Comparison of ENCODE assay signal across 8 mouse cellular contexts in the genomic region with DNA sequence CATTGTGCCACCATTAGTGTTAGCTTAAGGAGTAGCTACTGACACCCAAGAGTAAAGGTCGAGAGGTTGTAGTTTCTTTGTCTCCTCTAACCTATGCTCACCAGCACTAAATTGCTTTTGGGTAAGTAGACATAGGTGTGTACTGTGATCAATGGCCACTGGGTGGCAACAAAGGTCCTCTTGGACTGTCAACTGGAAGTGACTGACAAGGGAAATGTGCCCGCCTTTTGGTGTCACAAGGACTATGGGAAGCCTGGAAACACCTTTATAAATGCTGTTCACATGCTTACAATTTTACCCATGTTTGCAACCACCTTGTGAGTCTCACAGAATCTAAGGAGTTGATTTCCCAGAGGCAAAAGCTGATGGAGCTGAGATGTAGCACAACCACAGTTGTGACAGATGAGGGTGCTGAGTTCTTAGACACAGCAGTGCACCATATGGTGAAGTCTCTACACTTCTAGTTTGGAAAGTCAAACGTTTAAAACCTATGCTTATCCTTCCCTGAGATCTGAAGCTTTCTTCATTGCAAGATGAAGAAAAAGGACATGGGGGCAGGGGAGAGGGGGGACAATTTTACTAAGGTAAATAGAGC.
A peak's percentile ranks its signal among the peaks of the same experiment; 100 is the strongest.
DNase-seq lines count a peak whose midpoint lies in the region; ATAC-seq and TF ChIP-seq lines count a peak whose summit lies in the region.

No protein-coding gene starts in this region.

- H3K27ac ChIP-seq in heart, embryonic 11.5 days (ENCODE audit: low read depth, low read length) = no peak overlapping the region
- H3K27ac ChIP-seq in midbrain, embryonic 14.5 days (replicated peaks; ENCODE audit: low read depth, low read length) = no peak overlapping the region

- H3K9ac ChIP-seq in heart, embryonic 11.5 days (ENCODE audit: low read depth, low read length) = no peak overlapping the region
- H3K9ac ChIP-seq in midbrain, embryonic 14.5 days (replicated peaks; ENCODE audit: low read length) = no peak overlapping the region

- no peaks in the 10 kb centered on the region for H3K9me3 ChIP-seq in heart, embryonic 11.5 days (replicated peaks; ENCODE audit: control insufficient read depth, low read length)
- no peaks in the 10 kb centered on the region for H3K9me3 ChIP-seq in G1E (replicated peaks)
- no peaks in the 10 kb centered on the region for H3K9me3 ChIP-seq in midbrain, embryonic 14.5 days (ENCODE audit: control insufficient read depth, low read length)

- peaks cover 10% of the 10 kb centered on the region for H3K4me1 ChIP-seq in heart, embryonic 11.5 days (ENCODE audit: control insufficient read depth, insufficient read depth, low read length)
- H3K4me1 ChIP-seq in G1E (ENCODE audit: insufficient read depth, low read depth, low read length) = no peaks in the 10 kb centered on the region
- peaks cover 4% of the 10 kb centered on the region; the same call in 1 of the 2 replicates for H3K4me1 ChIP-seq in midbrain, embryonic 14.5 days (ENCODE audit: control insufficient read depth, insufficient read depth, low read length)

- H3K36me3 ChIP-seq in heart, embryonic 11.5 days (ENCODE audit: control insufficient read depth, insufficient read depth, low read length) = no peaks in the 10 kb centered on the region
- H3K36me3 ChIP-seq in G1E (replicated peaks) = no peaks in the 10 kb centered on the region
- no peaks in the 10 kb centered on the region for H3K36me3 ChIP-seq in midbrain, embryonic 14.5 days (ENCODE audit: control insufficient read depth, insufficient read depth, low read length)

- TF ChIP-seq CTCF in G1E (IDR thresholded peaks at IDR 0.05; ENCODE audit: low read depth, low read length) = 0 out of 2 replicates have a peak, but pooled peaks have one; percentile 6

- H3K4me3 ChIP-seq in heart, embryonic 11.5 days (ENCODE audit: low read depth, low read length) = no peak overlapping the region
- no peak overlapping the region for H3K4me3 ChIP-seq in G1E (ENCODE audit: low read depth, low read length)
- H3K4me3 ChIP-seq in midbrain, embryonic 14.5 days (replicated peaks; ENCODE audit: low read depth, low read length) = no peak overlapping the region

- no peaks in the 10 kb centered on the region for H3K27me3 ChIP-seq in heart, embryonic 11.5 days (ENCODE audit: control insufficient read depth, insufficient read depth, low read length)
- H3K27me3 ChIP-seq in G1E (ENCODE audit: insufficient read depth, low read length) = peaks cover 5% of the 10 kb centered on the region; the same call in 1 of the 2 replicates
- H3K27me3 ChIP-seq in midbrain, embryonic 14.5 days (ENCODE audit: control insufficient read depth, insufficient read depth, low read length) = no peaks in the 10 kb centered on the region

- no peak overlapping the region for H3K4me2 ChIP-seq in heart, embryonic 11.5 days
- no peak overlapping the region for H3K4me2 ChIP-seq in midbrain, embryonic 14.5 days (ENCODE audit: low read length)

- 23% methylated on average over 3 of the region's 3 CpGs for WGBS in heart, embryonic 11.5 days (ENCODE audit: insufficient replicate concordance)
- WGBS in midbrain, embryonic 14.5 days = 33% methylated on average over 3 of the region's 3 CpGs

- peak; percentile 16 for DNase-seq in heart, adult 8-10 months (ENCODE audit: low spot score)
- DNase-seq in G1E (ENCODE audit: low spot score) = no peak
- DNase-seq in cerebellum, adult 9-11 months = peak; percentile 32
- DNase-seq in layer of hippocampus, postnatal 14 days (ENCODE audit: low spot score in 2 of 2) = peak; percentile 45 to 74
- DNase-seq in midbrain, embryonic 14.5 days = peak; percentile 78
- no peak for DNase-seq in T-cell, adult 2 months (ENCODE audit: low spot score)

- no peak for ATAC-seq in heart, embryonic 11.5 days (replicated peaks; ENCODE audit: insufficient number of reproducible peaks, low FRiP score, low TSS enrichment)
- peak; percentile 54; the same call in 1 of the 2 replicates for ATAC-seq in G1E (ENCODE audit: extremely low read depth, insufficient number of reproducible peaks, low FRiP score, poor library complexity, severe bottlenecking)
- ATAC-seq in granulocyte monocyte progenitor cell, adult 5-6 weeks (replicated peaks; ENCODE audit: poor library complexity, severe bottlenecking) = peak; percentile 73
- no peak for ATAC-seq in midbrain, embryonic 14.5 days (ENCODE audit: low FRiP score, low TSS enrichment)

Comparison
In these comparisons a context has a peak if more than half of its experiments do, and no peak if none do; other contexts are left out.
1. DNase-seq: peak in heart, adult 8-10 months (single experiment), cerebellum, adult 9-11 months (single experiment), layer of hippocampus, postnatal 14 days (2 of 2) and midbrain, embryonic 14.5 days (single experiment); none in G1E (single experiment) and T-cell, adult 2 months (single experiment).
2. ATAC-seq: peak in G1E (single experiment) and granulocyte monocyte progenitor cell, adult 5-6 weeks (single experiment); none in heart, embryonic 11.5 days (single experiment) and midbrain, embryonic 14.5 days (single experiment).